Mouse (Mus musculus) thymus, adult 18-20 months (tissue): ENCODE data around the gene Icam5.

Experiments used
- DNase-seq, 2 experiments: peaks; one replicate each; pipeline ENCODE4 v3.0.0; 2022; ENCODE audit warnings: mixed read lengths in 2 of 2

Gene Icam5

DNA sequence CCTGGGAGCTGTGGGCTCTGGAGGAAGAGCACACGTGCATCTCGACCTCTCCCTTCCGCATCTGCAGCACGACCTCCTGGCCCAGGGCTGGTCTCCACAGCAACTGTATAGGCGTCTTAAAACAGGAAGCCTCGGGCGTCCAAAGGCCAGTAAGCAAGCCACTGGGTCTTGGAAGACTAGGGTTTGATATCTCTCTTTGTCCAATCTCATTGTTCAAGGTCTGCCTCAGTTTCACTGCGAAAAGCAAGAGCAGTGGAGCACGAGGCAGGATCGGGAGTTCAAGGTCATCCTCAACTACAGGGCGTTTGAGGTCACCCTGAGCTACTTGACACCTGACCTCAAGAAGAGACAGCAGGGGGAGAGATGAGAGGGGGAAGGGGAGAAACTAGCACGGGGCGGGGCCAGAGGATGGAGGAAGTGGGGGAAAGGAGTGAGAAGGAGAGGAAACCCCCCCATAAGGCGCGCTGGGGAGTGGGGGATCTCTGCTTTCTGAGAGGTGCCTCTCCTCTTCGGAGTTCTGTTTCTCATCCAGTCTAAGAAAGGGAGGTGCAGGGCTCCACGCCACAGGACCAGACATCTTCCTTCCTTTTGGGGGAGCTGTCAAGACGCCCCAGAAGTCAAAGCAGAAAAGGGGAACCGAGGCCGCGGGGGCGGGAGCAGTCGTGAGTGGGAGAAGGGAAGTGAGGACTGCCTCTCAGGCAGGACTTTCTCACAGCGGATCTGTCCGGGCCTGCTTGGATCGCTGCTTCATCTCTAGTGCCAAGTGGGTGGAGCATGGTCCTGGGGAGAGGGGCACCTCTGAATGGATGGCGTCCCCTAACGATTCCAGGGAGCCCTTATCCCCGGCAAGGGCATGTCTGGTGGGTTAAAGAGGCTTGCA is 16.9 kb upstream of the Icam5 start:
- DNase-seq, result peak; percentile 57 to 68

- DNase-seq, result peak; percentile 75 to 80
These were observed 16.2 kb upstream of the Icam5 start, which contains the start of gene Icam1 for GRCm38 (mm10) chr9:21015571-21016130. Gene Icam1 (plus strand): TSS chr9:21015985.

DNA sequence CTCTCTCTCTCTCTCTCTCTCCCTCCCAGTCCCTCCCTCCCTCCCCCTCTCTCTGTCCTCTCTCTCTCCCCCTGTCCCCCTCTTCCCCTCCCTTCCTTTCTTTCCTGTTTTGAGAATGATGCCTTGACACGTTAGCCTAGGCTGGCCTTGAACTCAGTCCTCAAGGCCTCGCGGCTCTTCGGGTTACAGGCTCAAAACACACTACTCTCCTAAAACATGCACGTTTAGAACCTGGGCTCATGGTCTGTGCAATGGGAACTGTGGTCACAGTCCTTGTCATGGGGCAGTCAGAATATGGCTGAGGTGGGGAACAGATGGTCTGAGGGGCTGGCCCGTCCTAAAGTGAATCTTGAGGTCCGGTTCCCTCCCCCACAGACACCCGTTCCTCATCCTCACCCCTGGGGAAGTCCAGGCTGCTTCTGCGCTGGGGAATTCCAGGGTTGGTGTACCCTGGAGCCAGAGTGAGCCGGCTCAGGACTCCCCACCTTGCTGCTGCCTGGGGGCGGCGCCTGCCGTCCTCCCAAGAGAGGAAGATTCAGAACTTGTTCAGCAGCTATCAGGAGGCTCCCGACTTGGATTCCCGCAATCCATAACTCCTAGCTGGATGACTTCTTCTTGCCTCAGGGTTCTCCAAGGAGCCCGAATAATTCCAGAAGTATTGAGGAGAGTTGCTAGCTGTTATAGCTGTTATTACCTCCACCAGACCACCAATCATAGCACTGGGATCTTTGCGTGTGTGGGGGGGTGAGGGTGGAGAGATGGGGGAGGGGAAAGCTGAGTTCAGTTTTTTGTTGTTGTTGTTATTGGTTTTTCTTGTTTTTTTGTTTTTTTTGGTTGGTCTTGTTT is 15.3 kb upstream of the Icam5 start:
- DNase-seq, result peak in 1 of 2 experiments; percentile 35

GRCm38 (mm10) chr9:21017177-21017575 is 14.7 kb upstream of the Icam5 start:
- peak in 1 of 2 experiments; percentile 35 for DNase-seq

- no peak for DNase-seq
These were observed 13.3 kb upstream of the Icam5 start for GRCm38 (mm10) chr9:21018600-21018999.

GRCm38 (mm10) chr9:21021363-21021762 is 10.5 kb upstream of the Icam5 start:
- DNase-seq, result no peak

DNA sequence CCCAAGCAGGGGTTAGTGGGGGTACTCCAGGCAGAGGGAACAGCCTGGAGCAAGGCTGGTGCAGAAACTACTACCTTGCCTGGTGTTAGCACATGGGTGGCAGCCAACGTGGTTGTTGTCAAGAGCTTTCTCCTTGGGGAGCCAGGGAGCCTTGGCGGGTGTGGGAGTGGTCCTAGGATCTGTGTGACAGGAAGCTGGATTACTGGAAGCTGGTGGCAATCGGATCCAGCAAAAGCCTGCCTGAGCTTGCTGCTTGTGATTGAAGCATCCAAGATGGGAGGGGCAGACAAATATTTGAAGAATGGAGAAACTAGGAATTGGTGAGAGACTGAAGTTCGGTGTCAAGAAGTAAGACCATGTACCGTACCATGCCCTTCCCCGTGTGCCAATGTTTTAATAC is 9.6 kb upstream of the Icam5 start:
- DNase-seq, result no peak

GRCm38 (mm10) chr9:21022726-21023125 is 9.1 kb upstream of the Icam5 start:
- DNase-seq, result no peak

GRCm38 (mm10) chr9:21025258-21025810 is 6.5 kb upstream of the Icam5 start:
- no peak for DNase-seq

DNA sequence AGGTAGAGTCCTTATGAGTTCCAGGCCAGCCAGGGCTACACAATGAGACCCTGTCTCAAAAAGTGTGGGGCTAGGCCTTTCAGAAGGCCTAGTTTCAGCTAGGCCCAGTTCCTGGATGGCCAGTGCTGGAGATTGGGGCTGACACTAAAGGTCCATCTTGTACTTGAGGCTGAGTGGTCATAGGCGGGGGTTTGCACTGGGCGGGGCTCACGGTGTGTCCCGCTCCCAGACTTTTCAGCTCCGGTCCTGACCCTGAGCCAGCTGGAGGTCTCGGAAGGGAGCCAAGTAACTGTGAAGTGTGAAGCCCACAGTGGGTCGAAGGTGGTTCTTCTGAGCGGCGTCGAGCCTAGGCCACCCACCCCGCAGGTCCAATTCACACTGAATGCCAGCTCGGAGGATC is 5.0 kb upstream of the Icam5 start:
- no peak for DNase-seq

GRCm38 (mm10) chr9:21027774-21028290 is 4.0 kb upstream of the Icam5 start:
- no peak for DNase-seq

GRCm38 (mm10) chr9:21028560-21029110 is 3.2 kb upstream of the Icam5 start:
- DNase-seq, result no peak

- peak; percentile 58 to 67 for DNase-seq
These were observed 2.4 kb upstream of the Icam5 start, which contains the start of gene Icam4 for GRCm38 (mm10) chr9:21029291-21030054. Gene Icam4 (plus strand): TSS chr9:21029373.

DNA sequence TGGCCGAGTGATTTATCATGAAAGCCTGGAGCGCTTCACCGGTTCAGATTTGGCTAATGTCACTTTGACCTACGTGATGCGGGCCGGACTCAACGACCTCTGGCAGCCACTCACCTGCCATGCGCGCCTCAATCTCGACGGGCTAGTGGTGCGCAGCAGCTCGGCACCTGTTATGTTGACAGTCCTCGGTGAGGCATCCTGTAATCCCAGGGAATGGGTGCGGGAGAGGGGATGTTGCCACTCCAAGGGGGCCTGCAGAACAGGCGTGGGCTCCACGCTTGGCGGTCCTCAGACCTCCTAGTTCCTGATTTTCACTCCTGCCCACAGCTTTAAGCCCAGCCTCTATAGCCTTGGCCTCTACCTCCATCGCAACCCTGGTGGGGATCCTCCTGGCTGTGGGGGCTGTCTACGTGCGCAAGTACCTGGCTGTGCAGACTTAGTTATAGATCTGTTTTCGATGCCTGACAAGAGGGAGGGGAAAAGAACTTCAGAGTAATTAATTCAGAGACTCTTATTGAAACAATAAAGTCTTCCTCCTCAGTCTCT is 1.7 kb upstream of the Icam5 start:
- no peak for DNase-seq

- peak; percentile 75 to 88 for DNase-seq
These were observed 1.1 kb upstream of the Icam5 start for GRCm38 (mm10) chr9:21030781-21031250.

DNA sequence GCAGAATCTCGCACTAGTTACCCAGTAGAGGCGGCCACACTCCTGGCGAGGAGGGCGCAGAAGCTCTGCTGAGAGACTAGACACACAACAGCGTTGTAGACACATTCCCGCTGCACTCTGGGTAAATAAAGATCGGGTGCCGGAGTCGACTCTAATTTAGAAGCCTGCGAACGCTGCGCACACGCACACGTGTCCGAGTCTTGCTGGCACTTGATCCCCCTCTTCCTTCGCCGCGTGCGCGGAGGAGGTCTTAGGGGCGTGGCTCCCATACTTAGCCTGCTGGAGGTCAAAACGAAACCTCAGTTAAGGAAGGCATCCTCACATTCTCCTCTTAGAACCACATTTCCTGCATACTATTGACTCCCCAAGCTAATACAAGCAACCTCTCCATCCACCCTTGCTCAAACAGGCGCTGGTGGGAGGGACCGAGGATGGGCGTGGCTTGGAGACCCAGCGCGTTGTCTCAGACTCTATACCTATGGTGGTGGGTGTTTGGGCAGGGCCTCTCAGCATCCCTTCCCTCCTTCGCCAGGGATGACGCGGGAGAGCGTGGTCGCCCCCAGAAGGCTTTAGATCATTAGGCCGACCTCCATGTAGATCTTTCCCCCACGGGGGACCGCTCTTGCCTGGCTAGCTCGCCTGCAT is 500 bp upstream of the Icam5 start:
- DNase-seq, result peak; percentile 43 to 62

DNA sequence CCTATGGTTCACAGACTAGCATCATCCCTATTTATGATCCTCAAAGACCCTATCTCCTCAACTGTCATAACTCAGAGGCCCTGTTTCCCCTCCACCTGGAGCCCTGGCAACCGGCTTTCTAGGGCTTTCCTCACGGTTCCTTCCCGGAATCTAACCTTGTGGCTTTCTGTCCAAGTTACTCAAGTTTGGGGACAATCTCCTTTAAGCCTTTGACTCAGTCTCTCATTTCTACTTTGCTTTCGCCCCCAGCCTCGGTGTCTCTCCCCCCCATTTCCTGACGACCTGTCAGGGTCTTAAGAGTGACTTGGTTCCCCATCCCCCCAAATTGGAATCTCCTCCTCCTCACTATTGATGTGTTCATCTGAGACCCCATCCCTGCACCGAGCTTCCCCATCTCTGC is 618 bp downstream of the Icam5 start:
- no peak for DNase-seq

GRCm38 (mm10) chr9:21033136-21033535 is 1.3 kb downstream of the Icam5 start:
- DNase-seq, result peak; percentile 51 to 64

- no peak for DNase-seq
These were observed 2.7 kb downstream of the Icam5 start for GRCm38 (mm10) chr9:21034481-21035085.

DNA sequence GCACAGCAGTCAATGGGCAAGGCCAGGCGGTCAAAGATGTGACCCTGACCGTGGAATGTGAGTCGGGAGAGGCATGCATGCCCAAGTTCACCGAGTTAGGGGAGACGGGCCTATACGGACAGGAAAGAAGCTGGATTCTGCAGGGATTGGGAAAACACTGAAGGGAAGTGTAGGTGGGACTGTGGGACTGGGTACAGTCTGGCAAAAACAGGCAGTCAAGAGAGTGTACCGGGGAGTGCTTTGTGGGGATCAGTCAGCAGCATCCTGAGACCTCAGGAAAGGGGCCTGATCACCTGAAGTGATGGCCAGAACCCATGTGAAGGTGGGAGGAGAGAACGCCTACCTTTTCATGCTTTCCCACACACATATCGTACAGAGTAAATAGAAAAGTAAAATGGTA is 3.7 kb downstream of the Icam5 start:
- DNase-seq, result no peak
